Mouse (Mus musculus): ENCODE results near the gene Stxbp5. TPM values are rescaled to one million over a fixed set of nuclear protein-coding genes. Genes with fewer than 3 reads are reported as not detected.

The Stxbp5 gene
- polyA plus RNA-seq, 1 experiment: 21.3 TPM

DNA sequence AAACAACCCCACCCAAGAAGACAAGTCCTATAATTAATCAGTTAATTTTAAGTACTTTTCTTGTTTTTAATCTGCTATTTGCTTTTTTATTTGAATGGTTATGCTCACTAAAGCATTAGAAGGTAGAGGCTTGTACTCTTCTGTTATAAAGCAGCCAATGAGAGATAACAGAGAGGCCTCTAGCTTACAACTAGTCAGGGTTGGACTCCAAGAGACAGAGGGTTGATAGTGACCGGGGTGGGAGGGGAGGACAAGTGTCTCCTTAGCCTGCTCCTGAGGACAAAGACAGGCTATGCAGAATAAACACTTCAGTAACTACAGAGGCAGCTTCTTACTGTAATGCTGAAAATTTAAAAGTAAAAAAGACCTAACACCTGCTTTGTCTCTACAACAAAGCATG, 101.8 kb downstream of the Stxbp5 start:
- H3K4me3 ChIP-seq (ENCODE audit: low read depth, low read length): no peak overlapping the region
- H3K4me1 ChIP-seq (ENCODE audit: control insufficient read depth, insufficient read depth, insufficient read length, low read length): peaks cover 13% of the 10 kb centered on the region
- TF ChIP-seq CTCF (IDR thresholded peaks at IDR 0.05; ENCODE audit: extremely low read depth, insufficient read length, insufficient replicate concordance, low read depth, low read length): no peak
- no peak for TF ChIP-seq POLR2A (IDR thresholded peaks at IDR 0.05; ENCODE audit: low read depth, low read length)
- no peaks in the 10 kb centered on the region for H3K27me3 ChIP-seq (ENCODE audit: control insufficient read depth, insufficient read depth, low read length)
- 82% methylated on average over 1 of the region's 1 CpGs for WGBS
- H3K27ac ChIP-seq (ENCODE audit: insufficient read depth, low read depth, low read length): no peak overlapping the region
- peaks cover 20% of the 10 kb centered on the region for H3K36me3 ChIP-seq (ENCODE audit: control insufficient read depth, insufficient read depth, low read length)

- Histone ChIP-seq H3K27me3 (ENCODE audit: control insufficient read depth, insufficient read depth, low read length) (no peaks in the 10 kb centered on the region), H3K4me3 (ENCODE audit: low read depth, low read length) (no peak overlapping the region), H3K27ac (ENCODE audit: insufficient read depth, low read depth, low read length) (no peak overlapping the region), H3K4me1 (ENCODE audit: control insufficient read depth, insufficient read depth, insufficient read length, low read length) (peaks cover 8% of the 10 kb centered on the region), H3K36me3 (ENCODE audit: control insufficient read depth, insufficient read depth, low read length) (peaks cover 19% of the 10 kb centered on the region)
- 98% methylated on average over 1 of the region's 1 CpGs for WGBS
- TF ChIP-seq CTCF (IDR thresholded peaks at IDR 0.05; ENCODE audit: extremely low read depth, insufficient read length, insufficient replicate concordance, low read depth, low read length) (peak; percentile 28; the same call in 1 of the 2 replicates), POLR2A (IDR thresholded peaks at IDR 0.05; ENCODE audit: low read depth, low read length) (no peak)
These were observed 104.5 kb downstream of the Stxbp5 start for GRCm38 (mm10) chr10:9796429-9796828.

GRCm38 (mm10) chr10:9794429-9794828, 106.5 kb downstream of the Stxbp5 start:
- no peak overlapping the region for H3K4me3 ChIP-seq (ENCODE audit: low read depth, low read length)
- no peak for TF ChIP-seq POLR2A (IDR thresholded peaks at IDR 0.05; ENCODE audit: low read depth, low read length)
- no peak for TF ChIP-seq CTCF (IDR thresholded peaks at IDR 0.05; ENCODE audit: extremely low read depth, insufficient read length, insufficient replicate concordance, low read depth, low read length)

GRCm38 (mm10) chr10:9790947-9791346, 109.9 kb downstream of the Stxbp5 start:
- H3K4me1 ChIP-seq (ENCODE audit: control insufficient read depth, insufficient read depth, insufficient read length, low read length): peaks cover 6% of the 10 kb centered on the region
- 87% methylated on average over 3 of the region's 3 CpGs for WGBS
- H3K27me3 ChIP-seq (ENCODE audit: control insufficient read depth, insufficient read depth, low read length): no peaks in the 10 kb centered on the region
- H3K36me3 ChIP-seq (ENCODE audit: control insufficient read depth, insufficient read depth, low read length): peaks cover 16% of the 10 kb centered on the region
- H3K4me3 ChIP-seq (ENCODE audit: low read depth, low read length): no peak overlapping the region
- H3K27ac ChIP-seq (ENCODE audit: insufficient read depth, low read depth, low read length): no peak overlapping the region
- no peak for TF ChIP-seq POLR2A (IDR thresholded peaks at IDR 0.05; ENCODE audit: low read depth, low read length)
- no peak for TF ChIP-seq CTCF (IDR thresholded peaks at IDR 0.05; ENCODE audit: extremely low read depth, insufficient read length, insufficient replicate concordance, low read depth, low read length)

More at GRCm38 (mm10) chr10:9794429-9794828, 106.5 kb downstream of the Stxbp5 start:
- Histone ChIP-seq H3K4me1 (ENCODE audit: control insufficient read depth, insufficient read depth, insufficient read length, low read length) (peaks cover 6% of the 10 kb centered on the region), H3K36me3 (ENCODE audit: control insufficient read depth, insufficient read depth, low read length) (peaks cover 18% of the 10 kb centered on the region), H3K27me3 (ENCODE audit: control insufficient read depth, insufficient read depth, low read length) (no peaks in the 10 kb centered on the region), H3K27ac (ENCODE audit: insufficient read depth, low read depth, low read length) (no peak overlapping the region)

- Histone ChIP-seq H3K4me1 (ENCODE audit: control insufficient read depth, insufficient read depth, insufficient read length, low read length) (no peaks in the 10 kb centered on the region; the same call in 1 of the 2 replicates), H3K4me3 (ENCODE audit: low read depth, low read length) (no peak overlapping the region), H3K27me3 (ENCODE audit: control insufficient read depth, insufficient read depth, low read length) (no peaks in the 10 kb centered on the region), H3K27ac (ENCODE audit: insufficient read depth, low read depth, low read length) (no peak overlapping the region), H3K36me3 (ENCODE audit: control insufficient read depth, insufficient read depth, low read length) (peaks cover 18% of the 10 kb centered on the region)
- WGBS: 91% methylated on average over 11 of the region's 11 CpGs
- TF ChIP-seq CTCF (IDR thresholded peaks at IDR 0.05; ENCODE audit: extremely low read depth, insufficient read length, insufficient replicate concordance, low read depth, low read length) (no peak), POLR2A (IDR thresholded peaks at IDR 0.05; ENCODE audit: low read depth, low read length) (no peak)
These were observed 114.4 kb downstream of the Stxbp5 start for GRCm38 (mm10) chr10:9786461-9786860.

DNA sequence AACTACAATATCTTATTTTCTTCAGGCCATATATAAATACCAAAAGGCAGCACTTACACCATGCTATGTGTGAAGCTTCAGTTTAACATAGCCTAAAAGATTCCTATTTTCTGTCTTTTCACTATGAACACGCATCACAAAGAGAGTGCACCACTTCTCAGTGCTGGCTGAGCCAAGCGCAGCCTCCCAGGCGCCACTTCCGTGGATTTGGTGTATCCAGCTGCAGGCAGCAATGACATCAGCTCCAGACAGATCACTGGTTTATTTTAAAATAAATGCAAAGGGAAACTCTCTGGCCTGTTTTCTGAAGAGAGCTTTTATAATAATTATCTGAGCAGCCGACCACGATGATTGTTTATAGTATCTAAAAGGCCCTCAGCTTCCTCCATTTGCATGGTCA, 115.2 kb downstream of the Stxbp5 start:
- Histone ChIP-seq H3K36me3 (ENCODE audit: control insufficient read depth, insufficient read depth, low read length) (peaks cover 18% of the 10 kb centered on the region), H3K27ac (ENCODE audit: insufficient read depth, low read depth, low read length) (no peak overlapping the region), H3K4me3 (ENCODE audit: low read depth, low read length) (no peak overlapping the region), H3K27me3 (ENCODE audit: control insufficient read depth, insufficient read depth, low read length) (no peaks in the 10 kb centered on the region), H3K4me1 (ENCODE audit: control insufficient read depth, insufficient read depth, insufficient read length, low read length) (no peaks in the 10 kb centered on the region; the same call in 1 of the 2 replicates)
- WGBS: 83% methylated on average over 6 of the region's 6 CpGs
- TF ChIP-seq CTCF (IDR thresholded peaks at IDR 0.05; ENCODE audit: extremely low read depth, insufficient read length, insufficient replicate concordance, low read depth, low read length) (no peak), POLR2A (IDR thresholded peaks at IDR 0.05; ENCODE audit: low read depth, low read length) (no peak)

DNA sequence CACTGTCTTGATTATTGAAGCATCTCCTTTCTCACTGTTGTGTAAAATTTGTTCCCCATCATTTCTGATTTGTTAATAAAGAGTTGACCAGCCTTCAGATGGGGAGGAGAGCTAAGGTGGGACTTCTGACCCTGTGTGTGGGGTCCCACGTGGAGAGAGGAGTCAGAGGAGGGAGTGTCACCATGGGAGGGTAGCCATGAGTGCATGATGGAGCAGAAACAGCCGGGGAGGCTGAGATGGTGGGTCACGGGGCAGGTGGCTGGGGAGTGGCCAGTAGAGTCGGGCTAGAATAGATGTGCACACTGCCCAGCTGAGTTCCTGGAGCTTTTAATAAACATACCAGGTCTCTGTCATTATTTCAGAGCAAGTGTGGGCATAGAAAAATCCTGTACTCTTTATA, 121.0 kb downstream of the Stxbp5 start:
- 67% methylated on average over 4 of the region's 4 CpGs for WGBS
- no peak overlapping the region for H3K27ac ChIP-seq (ENCODE audit: insufficient read depth, low read depth, low read length)
- TF ChIP-seq CTCF (IDR thresholded peaks at IDR 0.05; ENCODE audit: extremely low read depth, insufficient read length, insufficient replicate concordance, low read depth, low read length) (no peak), POLR2A (IDR thresholded peaks at IDR 0.05; ENCODE audit: low read depth, low read length) (no peak)
- H3K27me3 ChIP-seq (ENCODE audit: control insufficient read depth, insufficient read depth, low read length): no peaks in the 10 kb centered on the region
- H3K36me3 ChIP-seq (ENCODE audit: control insufficient read depth, insufficient read depth, low read length): peaks cover 12% of the 10 kb centered on the region
- no peaks in the 10 kb centered on the region for H3K4me1 ChIP-seq (ENCODE audit: control insufficient read depth, insufficient read depth, insufficient read length, low read length)
- no peak overlapping the region for H3K4me3 ChIP-seq (ENCODE audit: low read depth, low read length)

Measured in small intestine, adult 2 months (tissue).